Mouse (Mus musculus): ENCODE measurements around the gene Mpg.
A peak's percentile ranks its signal among the peaks of the same experiment; 100 is the strongest.

Mpg gene

GRCm38 (mm10) chr11:32226124-32226871 is at the start of gene Mpg:
Mpg (plus strand) TSS chr11:32226505.
- DNase-seq (ENCODE audit: low read depth), result peak; percentile 94

- DNase-seq (ENCODE audit: low read depth), result no peak
These were observed 47.8 kb upstream of the Mpg start for GRCm38 (mm10) chr11:32178506-32178905.

- no peak for DNase-seq (ENCODE audit: low read depth)
These were observed 45.1 kb upstream of the Mpg start for GRCm38 (mm10) chr11:32181246-32181645.

GRCm38 (mm10) chr11:32181973-32182868 is 44.1 kb upstream of the Mpg start:
- peak; percentile 84 for DNase-seq (ENCODE audit: low read depth)

GRCm38 (mm10) chr11:32184469-32184868 is 41.8 kb upstream of the Mpg start:
- no peak for DNase-seq (ENCODE audit: low read depth)

GRCm38 (mm10) chr11:32186031-32186430 is 40.3 kb upstream of the Mpg start:
- no peak for DNase-seq (ENCODE audit: low read depth)

- DNase-seq (ENCODE audit: low read depth), result no peak
These were observed 39.0 kb upstream of the Mpg start for GRCm38 (mm10) chr11:32187256-32187655.

- no peak for DNase-seq (ENCODE audit: low read depth)
These were observed 37.4 kb upstream of the Mpg start for GRCm38 (mm10) chr11:32188881-32189280.

GRCm38 (mm10) chr11:32189434-32189833 is 36.9 kb upstream of the Mpg start:
- DNase-seq (ENCODE audit: low read depth), result no peak

GRCm38 (mm10) chr11:32190119-32190518 is 36.2 kb upstream of the Mpg start:
- no peak for DNase-seq (ENCODE audit: low read depth)

GRCm38 (mm10) chr11:32190603-32191110 is 35.6 kb upstream of the Mpg start:
- DNase-seq (ENCODE audit: low read depth), result no peak

- DNase-seq (ENCODE audit: low read depth), result no peak
These were observed 33.1 kb upstream of the Mpg start for GRCm38 (mm10) chr11:32193156-32193555.

- no peak for DNase-seq (ENCODE audit: low read depth)
These were observed 32.2 kb upstream of the Mpg start for GRCm38 (mm10) chr11:32194086-32194485.

- no peak for DNase-seq (ENCODE audit: low read depth)
These were observed 31.7 kb upstream of the Mpg start for GRCm38 (mm10) chr11:32194626-32195025.

- DNase-seq (ENCODE audit: low read depth), result peak; percentile 65
These were observed 30.3 kb upstream of the Mpg start for GRCm38 (mm10) chr11:32195867-32196540.

GRCm38 (mm10) chr11:32196727-32197126 is 29.6 kb upstream of the Mpg start:
- DNase-seq (ENCODE audit: low read depth), result no peak

GRCm38 (mm10) chr11:32197766-32198165 is 28.5 kb upstream of the Mpg start:
- DNase-seq (ENCODE audit: low read depth), result no peak

- DNase-seq (ENCODE audit: low read depth), result no peak
These were observed 27.9 kb upstream of the Mpg start for GRCm38 (mm10) chr11:32198256-32198955.

GRCm38 (mm10) chr11:32199230-32199629 is 27.1 kb upstream of the Mpg start:
- DNase-seq (ENCODE audit: low read depth), result peak; percentile 42

GRCm38 (mm10) chr11:32200075-32200601 is 26.2 kb upstream of the Mpg start, which contains the start of gene Il9r:
Il9r (minus strand) TSS chr11:32200279.
- DNase-seq (ENCODE audit: low read depth), result peak; percentile 75

- DNase-seq (ENCODE audit: low read depth), result peak; percentile 46
These were observed 25.3 kb upstream of the Mpg start for GRCm38 (mm10) chr11:32200992-32201391.
